In genomic region chr19:12006361-12006947, GRCm38 (mm10) we compare ENCODE assay signal across 8 mouse cellular contexts. TPM values are rescaled to one million over a fixed set of nuclear protein-coding genes. Genes with fewer than 3 reads are reported as not detected.
DNase-seq lines count a peak whose midpoint lies in the region; ATAC-seq lines count a peak whose summit lies in the region.

No protein-coding gene starts in this region.

- peak overlapping the region; percentile 79 for H3K9ac ChIP-seq in heart, embryonic 13.5 days
- peak overlapping the region; percentile 72 for H3K9ac ChIP-seq in liver, embryonic 15.5 days

- peak overlapping the region; percentile 63 for H3K4me3 ChIP-seq in heart, embryonic 13.5 days
- peak overlapping the region; percentile 79 for H3K4me3 ChIP-seq in liver, embryonic 15.5 days (replicated peaks)

- intact Hi-C loops in heart, postnatal 25 days (cut with DNase I), result loop anchor here (5.0 kb wide), 1 partner anchor 229 kb away; no protein-coding TSS in a partner anchor

- H3K27me3 ChIP-seq in heart, embryonic 13.5 days (replicated peaks), result no peaks in the 10 kb centered on the region
- no peaks in the 10 kb centered on the region for H3K27me3 ChIP-seq in liver, embryonic 15.5 days

- H3K4me1 ChIP-seq in heart, embryonic 13.5 days, result peaks cover 41% of the 10 kb centered on the region
- H3K4me1 ChIP-seq in liver, embryonic 15.5 days (replicated peaks), result peaks cover 72% of the 10 kb centered on the region

- no peaks in the 10 kb centered on the region for H3K36me3 ChIP-seq in heart, embryonic 13.5 days
- H3K36me3 ChIP-seq in liver, embryonic 15.5 days (replicated peaks), result no peaks in the 10 kb centered on the region

- ATAC-seq in heart, embryonic 13.5 days (ENCODE audit: extremely low read depth, insufficient number of reproducible peaks, low FRiP score, low TSS enrichment), result no peak
- no peak for ATAC-seq in liver, embryonic 15.5 days (ENCODE audit: insufficient read depth)

- peak overlapping the region; percentile 67 for H3K27ac ChIP-seq in heart, embryonic 13.5 days (replicated peaks)
- peak overlapping the region; percentile 85 for H3K27ac ChIP-seq in liver, embryonic 15.5 days (replicated peaks)

- WGBS in heart, embryonic 13.5 days, result 2% methylated on average over 17 of the region's 17 CpGs
- WGBS in liver, embryonic 15.5 days (ENCODE audit: insufficient replicate concordance), result 1% methylated on average over 17 of the region's 17 CpGs

- peak overlapping the region; percentile 80 for H3K4me2 ChIP-seq in heart, embryonic 13.5 days
- peak overlapping the region; percentile 90 for H3K4me2 ChIP-seq in liver, embryonic 15.5 days

- peak; percentile 92 for DNase-seq in heart, adult 11 months
- no peak for DNase-seq in heart, postnatal 25 days (ENCODE audit: low spot score)
- DNase-seq in B cell, adult 2 months, result peak; percentile 33 to 34
- DNase-seq in c-Kit-negative CD71-positive TER-119-positive erythroid progenitor cells, embryonic 14.5 days (ENCODE audit: low read depth, low spot score), result peak; percentile 28
- peak; percentile 35 to 45 for DNase-seq in thymus, postnatal 10 days (ENCODE audit: low spot score in 2 of 2)
- DNase-seq in urinary bladder, postnatal 25 days (ENCODE audit: low spot score), result no peak

- H3K9me3 ChIP-seq in heart, embryonic 13.5 days, result no peaks in the 10 kb centered on the region
- H3K9me3 ChIP-seq in liver, embryonic 15.5 days (replicated peaks), result no peaks in the 10 kb centered on the region

RNA-seq across cellular contexts. Expression of gene Olfr1423, which starts 34.7 kb away (rescaled TPM):
- total RNA-seq in heart, postnatal 25 days (2021), result not detected
- not detected in 2 replicates for polyA plus RNA-seq in heart, embryonic 13.5 days (2015; fragmentation: Nextera tagmentation; extraction: Ambion mirVana)
- polyA plus RNA-seq in liver, embryonic 15.5 days (2015; fragmentation: Nextera tagmentation; extraction: Ambion mirVana), result 0.01 TPM in 1 of 2 replicates, not detected in the other

RNA-seq across cellular contexts. Expression of gene Osbp, which starts 40.7 kb away (rescaled TPM):
- 10 to 100 TPM; 89.3 to 92.0 TPM for total RNA-seq in heart, postnatal 25 days (2021)
- polyA plus RNA-seq in heart, embryonic 13.5 days (2015; fragmentation: Nextera tagmentation; extraction: Ambion mirVana), result 4.2 and 4.8 TPM in 2 replicates
- 1.9 and 2.0 TPM in 2 replicates for polyA plus RNA-seq in liver, embryonic 15.5 days (2015; fragmentation: Nextera tagmentation; extraction: Ambion mirVana)

RNA-seq across cellular contexts. Expression of gene Olfr1424, which starts 56.0 kb away (rescaled TPM):
- not detected for total RNA-seq in heart, postnatal 25 days (2021)
- polyA plus RNA-seq in heart, embryonic 13.5 days (2015; fragmentation: Nextera tagmentation; extraction: Ambion mirVana), result not detected in 2 replicates
- polyA plus RNA-seq in liver, embryonic 15.5 days (2015; fragmentation: Nextera tagmentation; extraction: Ambion mirVana), result not detected in 2 replicates

Comparison
In these comparisons a context has a peak if more than half of its experiments do, and no peak if none do; other contexts are left out.
1. DNase-seq: peak in heart, adult 11 months (single experiment), B cell, adult 2 months (2 of 2), c-Kit-negative CD71-positive TER-119-positive erythroid progenitor cells, embryonic 14.5 days (single experiment) and thymus, postnatal 10 days (2 of 2); none in heart, postnatal 25 days (single experiment) and urinary bladder, postnatal 25 days (single experiment).